Mouse (Mus musculus): ENCODE data around the gene Nprl3.

The Nprl3 gene

GRCm38 (mm10) chr11:32243205-32243955 is 24.1 kb downstream of the Nprl3 start:
- DNase-seq: no peak

GRCm38 (mm10) chr11:32242209-32242608 is 25.3 kb downstream of the Nprl3 start:
- DNase-seq: no peak

DNA sequence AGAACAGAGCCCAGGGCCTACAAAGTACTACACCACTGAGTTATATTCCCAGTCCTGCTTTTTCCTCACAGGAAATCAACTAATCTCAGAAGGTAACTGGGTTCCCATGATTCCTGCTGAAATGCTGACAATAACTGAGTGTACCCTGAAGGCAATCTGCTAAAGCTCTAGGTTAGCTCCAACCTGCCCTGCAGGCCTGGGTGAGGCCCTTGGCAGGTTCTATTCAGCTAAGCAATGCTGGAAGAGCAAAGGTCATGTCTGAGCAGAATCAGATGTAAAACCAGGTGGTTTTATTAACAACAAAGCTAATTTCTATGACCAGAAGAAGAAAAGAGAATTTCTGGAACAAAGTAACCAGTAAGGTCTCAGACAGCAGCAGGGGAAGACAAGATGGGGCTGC is 26.1 kb downstream of the Nprl3 start:
- no peak for DNase-seq

GRCm38 (mm10) chr11:32238093-32238860 is 29.2 kb downstream of the Nprl3 start:
- DNase-seq: peak; percentile 84

DNA sequence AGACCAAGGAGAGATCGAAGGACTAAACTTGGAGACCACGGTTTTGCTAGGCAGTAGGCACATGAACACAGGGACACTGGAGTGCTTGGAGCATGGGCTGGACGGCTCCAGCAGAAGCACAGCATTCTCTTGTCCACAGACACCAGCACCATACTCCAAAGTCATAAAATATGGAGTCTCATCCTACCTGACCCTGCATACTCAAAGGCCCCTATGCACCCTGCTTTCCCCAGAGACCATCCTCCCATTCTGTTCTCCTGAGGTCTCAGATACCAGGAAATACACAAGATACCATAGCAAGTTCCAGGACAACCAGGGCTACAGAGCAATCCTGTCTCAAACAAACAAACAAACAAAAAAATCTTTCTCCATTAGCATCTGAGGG is 30.1 kb downstream of the Nprl3 start:
- DNase-seq: no peak

DNA sequence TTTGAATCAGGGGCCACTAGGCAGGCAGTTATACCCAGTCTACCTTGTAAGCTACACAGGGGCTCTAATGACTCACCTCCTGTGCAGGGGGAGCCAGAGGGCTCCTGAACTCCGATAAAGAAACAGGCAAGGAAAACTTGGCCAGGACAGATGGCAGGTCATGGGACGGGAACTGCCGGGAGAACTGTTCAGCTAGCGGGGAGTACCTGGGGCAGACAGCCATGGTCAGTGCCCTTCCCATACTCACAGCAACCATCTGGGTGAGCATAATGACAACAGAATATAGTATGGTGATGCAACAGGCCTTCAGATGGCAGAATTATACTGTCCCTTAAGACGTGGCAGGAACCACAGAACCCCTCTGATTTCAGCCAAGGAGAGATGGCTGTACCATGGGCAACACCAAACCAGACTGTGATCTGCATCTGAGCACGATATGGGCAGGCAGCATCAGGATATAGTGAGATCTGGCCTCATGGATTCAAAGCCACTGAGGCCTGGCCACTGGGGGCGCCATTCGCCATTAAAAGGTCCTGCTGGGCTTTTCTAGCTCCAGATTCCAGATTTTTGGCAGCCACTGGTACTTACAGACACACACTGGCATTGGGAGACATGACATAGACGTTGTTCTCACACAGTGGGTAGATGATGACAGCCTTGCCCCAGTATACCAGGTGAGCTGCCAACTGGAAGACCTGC is 30.6 kb downstream of the Nprl3 start:
- peak; percentile 78 for DNase-seq

DNA sequence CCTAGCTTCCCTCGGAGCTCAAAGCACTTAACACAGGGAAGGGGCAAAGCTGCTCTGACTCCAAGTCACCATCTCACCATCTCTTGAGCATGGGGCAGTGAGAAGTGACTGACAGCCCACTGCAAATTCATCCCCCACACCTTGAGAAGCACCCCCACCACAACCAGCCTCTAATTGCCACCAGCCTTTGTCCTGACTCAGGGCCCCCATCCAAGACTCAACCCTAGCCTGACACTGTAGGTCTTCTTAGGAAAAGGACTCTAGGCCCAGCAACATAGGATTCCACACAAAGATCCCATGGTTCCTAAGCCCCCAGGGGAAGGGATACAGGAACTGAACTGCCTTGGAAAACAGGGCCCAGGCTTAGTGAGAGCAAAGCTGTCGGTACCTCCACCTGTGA is 31.4 kb downstream of the Nprl3 start:
- DNase-seq: no peak

DNA sequence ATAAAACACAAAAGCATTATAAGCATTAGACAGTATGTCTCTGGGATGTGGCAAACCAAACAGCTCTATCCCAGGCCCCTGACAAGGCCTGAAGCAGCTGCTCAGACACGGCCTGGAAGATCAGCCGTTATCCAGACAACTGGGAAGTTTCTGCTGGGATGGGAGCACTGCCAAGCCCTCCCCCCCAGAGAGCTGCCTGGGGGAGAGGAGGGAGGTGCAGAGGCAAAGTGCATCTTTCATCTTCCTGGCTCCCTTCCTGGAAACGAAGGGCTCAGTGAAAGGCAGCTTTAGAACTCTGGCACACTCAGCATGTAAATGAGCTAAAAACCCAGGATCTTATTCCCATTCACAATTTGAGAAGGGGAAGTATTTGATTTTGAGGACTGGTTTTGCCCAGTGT is 31.9 kb downstream of the Nprl3 start:
- DNase-seq: peak; percentile 45

- no peak for DNase-seq
These were observed 32.6 kb downstream of the Nprl3 start for GRCm38 (mm10) chr11:32234816-32235485.

DNA sequence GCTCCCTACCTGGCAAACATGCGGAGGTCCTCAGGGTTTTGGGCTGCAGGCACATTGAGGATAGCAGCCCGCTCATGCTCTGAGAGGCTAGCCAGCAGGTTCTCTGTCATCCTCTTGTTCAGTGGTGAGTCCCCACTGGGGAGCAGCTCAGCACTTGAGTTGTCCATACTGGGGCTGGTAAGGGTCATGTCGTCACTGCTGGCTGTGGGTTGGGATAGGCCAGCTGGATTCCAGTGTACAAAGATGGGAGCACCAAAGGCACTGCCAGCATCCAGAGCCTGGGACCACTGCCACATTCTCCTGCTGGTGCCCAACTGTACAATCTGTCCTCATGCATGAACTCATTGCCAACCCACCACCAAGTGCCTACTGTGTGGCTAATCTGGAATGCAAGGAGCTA is 33.6 kb downstream of the Nprl3 start:
- DNase-seq: no peak

DNA sequence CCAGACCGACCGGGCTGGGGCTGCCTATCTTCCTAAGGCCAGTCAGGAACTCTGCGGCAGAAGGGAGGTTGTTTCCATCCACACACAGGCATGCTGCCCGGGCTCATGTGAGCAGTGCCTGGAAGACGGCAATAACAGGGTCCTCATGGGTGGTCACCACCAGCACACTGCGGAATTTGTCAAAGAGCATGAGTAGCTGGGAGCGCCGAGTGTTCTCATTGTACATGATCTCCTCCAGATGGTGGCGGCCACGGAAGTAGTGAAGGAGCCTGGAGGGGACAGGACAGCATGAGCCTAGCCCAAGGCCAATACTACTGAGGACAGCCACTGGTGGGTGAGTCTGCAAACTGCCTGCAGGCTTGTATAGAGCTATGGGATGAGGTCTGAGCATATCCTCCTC is 34.7 kb downstream of the Nprl3 start:
- DNase-seq: no peak

GRCm38 (mm10) chr11:32231125-32231524 is 36.4 kb downstream of the Nprl3 start:
- DNase-seq: no peak

DNA sequence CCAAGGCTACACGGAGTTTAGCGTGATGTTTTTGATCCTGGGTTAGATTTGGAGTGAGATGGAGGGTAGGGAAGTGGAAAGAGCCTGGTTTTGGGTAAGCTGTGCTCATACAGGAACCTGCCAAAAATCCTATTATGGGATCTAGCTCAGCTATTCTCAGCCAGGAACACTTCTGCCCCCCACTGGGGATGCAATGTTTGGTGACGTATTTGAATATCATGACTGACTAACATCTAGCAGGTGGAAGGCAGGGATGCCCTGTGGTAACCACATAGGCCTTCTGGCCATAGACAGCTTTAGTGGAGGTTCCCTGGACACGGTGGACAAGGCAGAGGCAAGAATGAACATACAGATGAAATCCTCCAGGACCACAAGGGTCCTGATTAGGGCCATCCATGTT is 37.3 kb downstream of the Nprl3 start:
- peak; percentile 53 for DNase-seq

GRCm38 (mm10) chr11:32228292-32228845 is 39.1 kb downstream of the Nprl3 start:
- no peak for DNase-seq

DNA sequence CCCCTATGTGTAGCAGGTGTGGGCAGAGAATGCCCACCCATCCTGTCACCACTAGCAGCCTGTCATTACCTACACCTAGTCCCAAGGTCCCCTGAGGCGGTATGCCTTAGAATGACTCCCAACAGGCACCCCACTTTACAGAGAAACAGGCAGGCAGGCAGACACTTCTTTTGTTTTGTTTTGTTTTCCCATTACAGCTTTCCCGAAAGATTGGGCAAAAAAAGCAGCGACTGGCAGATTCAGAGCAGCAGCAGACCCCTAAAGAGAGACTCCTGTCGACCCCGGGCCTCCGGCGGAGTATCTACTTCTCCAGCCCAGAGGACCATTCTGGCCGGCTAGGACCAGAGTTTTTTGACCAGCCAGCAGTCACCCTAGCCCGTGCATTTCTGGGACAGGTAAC is 40.0 kb downstream of the Nprl3 start:
- no peak for DNase-seq

- DNase-seq: no peak
These were observed 40.5 kb downstream of the Nprl3 start for GRCm38 (mm10) chr11:32227041-32227440.

DNA sequence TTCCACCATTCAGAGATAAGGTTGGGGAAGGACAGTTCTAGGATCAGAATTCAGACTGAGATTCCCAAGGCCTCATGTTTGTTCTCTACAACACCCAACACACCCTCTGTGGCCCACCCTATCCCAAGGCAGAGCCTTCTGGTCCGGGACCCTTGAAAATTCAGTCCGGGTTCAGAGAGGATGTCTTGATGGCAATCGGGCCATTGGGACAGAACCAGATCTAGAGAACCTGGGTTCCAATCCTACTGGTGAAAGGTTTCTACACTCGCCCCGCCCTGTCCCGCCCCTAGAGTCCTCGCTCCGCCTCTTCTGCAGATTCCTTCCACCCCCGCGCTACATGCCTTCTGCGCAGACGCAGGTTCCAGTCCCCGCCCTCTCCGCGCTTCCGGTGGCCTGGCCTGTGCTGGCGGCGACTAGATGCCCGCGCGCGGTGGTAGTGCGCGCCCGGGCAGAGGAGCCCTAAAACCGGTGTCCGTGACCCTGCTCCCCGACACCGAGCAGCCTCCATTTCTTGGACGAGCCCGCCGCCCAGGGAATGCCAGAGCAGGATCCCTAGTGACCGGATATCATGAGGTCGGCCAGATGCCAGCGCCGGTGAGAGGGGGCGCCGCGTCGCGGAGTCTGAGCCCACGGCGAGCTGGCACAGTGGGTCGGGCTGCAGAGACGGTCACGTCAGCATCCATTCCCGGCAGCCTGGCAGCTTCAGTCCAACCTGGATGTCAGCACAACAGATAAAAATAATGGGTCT is 41.2 kb downstream of the Nprl3 start, which contains the start of gene Mpg:
Gene Mpg, plus strand, starts transcription at position 382 of the 748 bp plus-strand sequence.
- DNase-seq: peak; percentile 92

DNA sequence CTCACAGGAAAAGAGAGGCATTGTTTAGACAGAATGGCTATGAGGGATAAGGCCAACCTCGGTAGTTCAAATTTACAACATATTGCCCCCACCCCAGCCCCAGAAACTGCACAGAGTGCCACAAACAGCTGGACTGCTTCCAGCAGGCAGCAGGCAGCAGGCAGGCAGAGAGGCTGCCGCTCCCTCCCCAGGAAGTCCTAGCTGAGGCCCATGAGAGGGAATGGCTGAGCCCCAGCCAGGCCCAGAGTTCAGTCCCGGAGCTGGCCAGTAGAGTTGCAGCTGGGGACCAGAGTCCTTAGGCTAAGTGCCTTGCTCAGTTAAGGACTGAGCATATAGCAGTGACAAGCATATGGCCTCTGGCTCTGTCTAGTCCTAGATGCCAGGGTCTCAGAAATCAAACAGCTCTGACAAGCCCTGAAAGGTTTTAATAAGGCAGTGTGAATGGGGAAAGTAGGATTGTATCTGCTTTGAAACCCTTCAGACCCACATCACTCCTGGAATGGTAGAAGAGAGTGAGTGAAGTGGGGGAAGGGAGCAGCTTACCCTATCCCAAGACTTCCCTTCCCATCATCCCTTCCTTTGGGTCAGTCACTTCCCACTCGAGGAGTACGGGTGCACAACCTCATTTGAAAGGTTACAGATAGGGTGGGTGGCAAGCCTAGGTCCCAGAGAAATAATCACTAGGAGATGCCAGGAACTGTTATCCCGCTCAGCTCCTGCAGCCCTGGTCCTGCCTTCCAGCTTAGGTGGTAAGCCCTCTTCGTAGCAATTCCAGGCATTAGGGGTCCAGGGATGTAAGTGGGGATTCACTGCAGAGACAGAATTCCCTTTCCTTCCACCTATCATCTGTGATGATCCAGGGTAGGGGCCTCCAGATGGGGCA is 42.0 kb downstream of the Nprl3 start:
- DNase-seq: peak; percentile 39

- peak; percentile 97 for DNase-seq
These were observed 42.9 kb downstream of the Nprl3 start for GRCm38 (mm10) chr11:32224468-32225139.

DNA sequence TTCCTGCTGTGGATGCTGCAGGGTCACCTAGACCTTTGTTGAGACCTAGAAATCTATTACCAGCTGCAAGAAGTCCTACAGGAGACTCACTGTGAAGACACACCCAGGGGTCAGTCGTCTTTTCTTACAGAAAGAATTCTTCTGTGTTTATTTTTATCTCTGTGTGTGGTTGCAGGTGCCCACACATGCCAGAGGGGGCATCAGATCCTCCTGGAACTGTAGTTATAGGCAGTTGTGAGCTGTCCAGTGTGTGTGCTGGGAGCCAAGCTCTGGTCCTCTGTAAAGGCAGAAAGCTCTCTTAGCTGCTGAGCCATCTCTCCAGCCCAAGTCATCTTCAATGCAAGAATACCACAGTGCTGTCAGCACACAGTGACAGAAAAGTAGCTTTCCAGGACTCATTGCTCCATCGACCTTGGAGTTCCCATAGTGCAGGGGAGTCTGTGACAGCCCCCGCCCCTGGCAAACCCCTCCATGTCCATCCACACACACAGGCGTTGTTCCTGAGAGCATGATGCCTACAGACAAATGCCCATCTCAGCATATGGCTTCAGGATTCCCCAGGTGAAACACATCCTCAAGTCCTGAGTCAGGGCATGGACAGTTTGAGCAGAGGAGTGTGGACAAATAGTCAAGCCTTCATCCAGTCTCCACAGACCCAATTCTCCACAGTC is 44.1 kb downstream of the Nprl3 start:
- DNase-seq: no peak
